Mouse (Mus musculus) embryonic facial prominence, embryonic 12.5 days (tissue): ENCODE measurements at regions not wholly inside any gene's neighbourhood (a gene's known extent, or its start where the extent isn't known, plus 50 kb on each side); places are given as distances from the start of the nearest gene placed in this dataset.

Experiments
- ATAC-seq: fragments of 200-750 bp; cut with Nextera tagmentation; 2 replicates; pipeline ENCODE4 v1.8.0; 2017; ENCODE audit not compliant: insufficient number of reproducible peaks, insufficient read depth, low FRiP score, low TSS enrichment
- H3K27ac ChIP-seq: fragments of 300-500 bp; sonication (generic); 2 replicates; pipeline ENCODE4 v1.5.1; 2016; ENCODE audit warnings: mild to moderate bottlenecking
- H3K27me3 ChIP-seq: fragments of 300-500 bp; sonication (generic); 2 replicates; pipeline ENCODE4 v1.6.1; 2016; ENCODE audit warnings: mild to moderate bottlenecking, moderate library complexity
- H3K36me3 ChIP-seq: fragments of 300-500 bp; sonication (generic); 2 replicates; pipeline ENCODE4 v1.6.1; 2016; ENCODE audit warnings: mild to moderate bottlenecking
- H3K4me1 ChIP-seq: fragments of 300-500 bp; sonication (generic); 2 replicates; pipeline ENCODE4 v1.6.1; 2016
- H3K4me2 ChIP-seq: fragments of 300-500 bp; sonication (generic); replicated peaks from 2 replicates; pipeline ENCODE4 v1.6.1; 2016; ENCODE audit warnings: mild to moderate bottlenecking, moderate library complexity
- H3K4me3 ChIP-seq: fragments of 300-500 bp; sonication (generic); 2 replicates; pipeline ENCODE4 v1.5.1; 2016; ENCODE audit warnings: mild to moderate bottlenecking
- H3K9ac ChIP-seq: fragments of 300-500 bp; sonication (generic); 2 replicates; pipeline ENCODE4 v1.6.1; 2016; ENCODE audit warnings: mild to moderate bottlenecking, moderate library complexity
- H3K9me3 ChIP-seq: fragments of 300-500 bp; sonication (generic); 2 replicates; pipeline ENCODE4 v1.6.1; 2016; ENCODE audit warnings: mild to moderate bottlenecking, moderate library complexity
- WGBS: fragments of 180-500 bp; shearing (Covaris S2); methylation state at CpG from one replicate; pipeline ENCODE4 v1.1.7; 2016; 5-methylcytosine and 5-hydroxymethylcytosine counted together

DNA sequence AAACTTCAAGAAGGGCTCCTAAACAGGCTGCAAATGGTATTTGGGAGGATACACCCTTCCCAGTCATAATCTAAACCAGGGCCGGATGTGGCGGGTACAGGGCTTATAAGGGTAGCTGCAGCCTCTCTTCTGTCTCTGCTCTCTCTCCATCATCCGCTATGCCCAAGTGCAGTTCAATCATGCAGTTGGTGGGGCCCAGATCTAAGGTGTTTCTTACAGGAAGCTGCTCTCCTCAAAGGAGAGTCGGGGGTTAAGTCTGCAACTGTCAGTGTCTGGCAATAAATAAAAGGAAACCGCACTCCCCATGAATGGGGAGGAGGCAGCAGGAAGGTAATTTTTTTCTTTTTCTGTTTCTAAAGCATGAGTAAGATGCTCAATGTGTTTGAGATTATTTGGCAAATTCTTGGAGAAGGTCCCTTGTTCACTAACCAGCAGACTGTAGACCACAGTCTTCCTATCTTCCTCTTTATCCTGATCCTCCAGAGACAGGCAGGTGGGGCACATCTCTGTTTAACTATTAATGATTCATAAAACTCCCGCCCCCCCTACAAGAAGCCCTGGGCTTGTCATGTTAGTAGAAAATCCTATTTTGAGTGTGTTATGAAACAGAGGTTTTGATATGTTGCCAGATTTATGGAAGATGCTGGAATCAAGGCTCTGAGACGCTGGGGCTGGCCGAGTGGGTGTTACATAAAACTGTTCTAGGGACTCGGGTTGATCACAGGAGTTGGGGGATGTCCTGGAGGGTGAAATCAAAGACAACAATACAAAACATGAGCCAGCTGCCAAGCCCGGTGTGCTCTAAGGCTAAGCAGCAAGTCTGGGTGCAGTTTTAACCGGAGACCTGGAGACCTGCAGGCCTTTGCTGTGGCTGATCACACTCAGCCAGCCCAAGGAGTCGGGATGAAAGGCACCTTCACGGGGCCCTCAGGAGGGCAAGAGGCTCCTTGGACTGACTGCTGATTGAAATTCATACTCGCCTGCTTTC, 69.3 kb upstream of the Irf2bp2 start:
- Histone ChIP-seq H3K27me3 (no peaks in the 10 kb centered on the region), H3K4me3 (no peak overlapping the region), H3K4me1 (peaks cover 85% of the 10 kb centered on the region), H3K9ac (no peak overlapping the region), H3K27ac (peak overlapping the region; percentile 95), H3K9me3 (no peaks in the 10 kb centered on the region), H3K4me2 (no peak overlapping the region; the same call in 1 of the 2 replicates), H3K36me3 (no peaks in the 10 kb centered on the region)
- 26% methylated on average over 14 of the region's 14 CpGs for WGBS
- no peak for ATAC-seq

DNA sequence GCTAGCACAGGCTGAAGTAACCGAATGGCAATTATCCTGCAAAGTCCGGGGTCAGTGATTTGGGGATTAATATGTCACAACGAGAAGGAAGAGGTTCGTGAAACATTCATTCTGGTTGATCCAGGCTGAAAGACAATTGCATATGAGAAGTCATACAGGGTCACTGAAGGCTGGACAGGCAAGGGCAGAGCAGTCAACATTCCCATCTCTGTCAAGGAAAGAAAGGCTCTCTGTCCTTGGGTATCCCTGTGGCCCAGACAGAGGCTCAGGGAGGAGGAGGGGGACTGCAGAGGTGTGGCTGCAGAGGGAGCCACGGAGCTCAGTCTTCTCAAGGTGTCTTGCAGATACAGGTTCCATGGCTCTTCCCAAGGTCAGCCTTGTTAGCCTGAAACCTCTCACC, 68.4 kb upstream of the Irf2bp2 start:
- WGBS: 40% methylated on average over 5 of the region's 5 CpGs
- no peak for ATAC-seq

DNA sequence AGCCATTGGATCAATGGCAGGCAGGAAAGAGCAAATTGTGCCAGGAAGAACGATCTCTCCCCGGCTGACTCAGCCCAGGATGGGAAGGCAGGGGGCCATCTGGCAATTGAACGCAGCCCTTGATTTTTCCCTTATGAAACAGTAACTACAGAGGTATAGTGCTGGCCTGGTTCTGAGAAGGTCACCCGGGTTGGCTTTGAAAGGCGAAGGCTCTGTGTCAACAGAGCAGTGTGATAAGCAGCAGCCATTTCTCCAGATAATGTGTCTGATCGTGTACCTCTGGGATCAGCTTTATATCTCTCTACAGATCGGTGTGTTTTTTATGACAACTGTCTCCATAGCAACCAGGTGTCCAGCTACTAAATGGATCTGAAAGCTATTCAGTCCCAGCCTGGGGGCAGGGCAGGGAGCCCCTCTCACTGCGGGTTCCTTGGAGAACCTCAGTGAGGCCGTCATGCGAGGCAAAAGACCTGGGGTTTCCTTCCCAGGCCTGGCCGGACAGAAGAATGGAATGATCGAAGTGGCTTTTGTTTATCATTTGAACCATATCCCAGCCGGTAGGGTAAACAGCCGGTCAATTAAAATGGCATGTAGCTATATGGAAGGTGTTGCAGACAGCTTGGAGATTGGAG, 67.8 kb upstream of the Irf2bp2 start:
- Histone ChIP-seq H3K9ac (no peak overlapping the region), H3K9me3 (no peaks in the 10 kb centered on the region), H3K27ac (peak overlapping the region; percentile 95), H3K27me3 (no peaks in the 10 kb centered on the region), H3K4me1 (peaks cover 71% of the 10 kb centered on the region), H3K4me3 (no peak overlapping the region), H3K4me2 (no peak overlapping the region), H3K36me3 (no peaks in the 10 kb centered on the region)
- WGBS: 36% methylated on average over 14 of the region's 14 CpGs
- ATAC-seq: no peak

More for the DNA sequence above, 68.4 kb upstream of the Irf2bp2 start:
- Histone ChIP-seq H3K4me3 (no peak overlapping the region), H3K27ac (peak overlapping the region; percentile 95), H3K27me3 (no peaks in the 10 kb centered on the region), H3K4me2 (no peak overlapping the region), H3K9me3 (no peaks in the 10 kb centered on the region), H3K9ac (0 out of 2 replicates have a peak overlapping the region, but pooled peaks have one; percentile 27), H3K36me3 (no peaks in the 10 kb centered on the region), H3K4me1 (peaks cover 75% of the 10 kb centered on the region)

DNA sequence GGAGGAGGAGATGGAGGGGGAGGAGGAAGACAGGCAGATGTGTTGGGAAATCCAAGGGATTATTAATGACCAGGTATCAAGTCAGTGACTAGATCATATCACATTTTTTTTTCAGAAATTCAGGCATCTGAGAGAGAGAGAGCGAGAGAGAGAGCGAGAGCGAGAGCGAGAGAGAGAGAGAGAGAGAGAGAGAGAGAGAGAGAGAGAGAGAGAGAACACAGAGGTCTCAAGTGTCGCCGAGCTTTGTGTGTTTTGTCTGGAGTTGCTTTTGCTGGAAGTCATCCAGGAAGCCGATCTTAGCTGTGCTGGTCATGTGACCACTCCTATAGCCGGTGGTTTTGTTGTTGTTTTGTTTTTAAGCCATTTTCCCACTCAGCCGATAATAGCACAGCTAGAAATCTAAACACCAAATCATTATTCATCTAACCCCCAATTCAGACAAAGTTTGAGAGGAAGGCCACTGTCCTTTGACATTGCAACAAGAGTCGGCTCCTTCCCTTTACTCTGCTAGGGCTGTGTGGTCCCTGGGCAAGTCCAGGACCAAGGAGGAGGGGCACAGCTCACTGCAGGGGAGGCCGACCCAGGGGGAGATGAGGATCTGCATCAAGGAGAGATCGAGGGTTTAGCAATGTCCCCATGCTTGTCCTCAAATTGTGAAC, 67.0 kb upstream of the Irf2bp2 start:
- H3K4me3 ChIP-seq: 0 out of 2 replicates have a peak overlapping the region, but pooled peaks have one; percentile 6
- 2% methylated on average over 9 of the region's 12 CpGs for WGBS

DNA sequence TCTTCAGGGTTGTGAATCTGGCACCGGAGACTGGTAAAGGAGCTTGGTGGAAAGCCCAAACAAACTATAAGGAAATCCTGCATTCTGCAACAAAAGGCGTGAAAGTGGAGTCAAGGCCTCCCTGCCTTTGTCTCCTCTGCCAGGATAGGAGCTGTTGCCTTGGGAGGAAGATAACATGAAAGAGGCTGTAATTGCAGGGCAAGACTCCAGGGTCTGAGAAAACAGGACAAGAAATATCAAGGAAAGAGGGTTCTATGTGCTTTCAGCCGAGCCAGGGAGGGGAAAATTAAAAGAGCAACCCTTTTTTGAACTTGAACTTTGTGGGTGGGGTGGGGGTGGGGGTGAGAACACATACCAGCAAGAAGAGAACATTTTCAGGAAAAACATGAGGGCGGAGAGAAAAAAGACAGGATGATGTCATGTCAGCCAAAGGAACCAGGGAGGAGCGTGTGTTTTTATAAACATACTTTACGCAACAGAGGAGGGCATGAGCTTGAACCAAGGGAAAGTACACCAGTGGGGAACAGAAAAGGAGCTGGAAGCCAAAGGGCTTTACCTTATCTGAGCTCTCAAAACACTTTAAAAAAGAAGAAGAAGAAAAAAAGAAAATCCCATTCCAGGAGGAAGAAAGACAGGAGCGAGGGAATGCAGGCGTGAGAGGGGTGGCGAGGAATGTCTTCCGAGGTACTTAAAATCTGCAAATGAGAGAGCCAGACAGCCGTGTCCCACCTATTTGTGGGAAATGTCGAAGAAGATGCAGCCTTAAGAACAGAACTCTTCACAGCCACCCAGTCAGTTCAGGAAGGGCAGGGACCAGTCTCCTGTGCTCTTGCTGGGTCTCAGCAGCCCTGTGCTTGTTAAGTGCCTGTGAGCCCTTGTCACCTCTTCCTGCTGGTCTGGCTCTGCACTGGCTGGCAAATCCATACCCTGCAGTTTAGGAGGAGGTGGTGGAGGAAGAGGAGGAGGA, 66.2 kb upstream of the Irf2bp2 start:
- H3K4me1 ChIP-seq: peaks cover 72% of the 10 kb centered on the region
- no peaks in the 10 kb centered on the region for H3K27me3 ChIP-seq
- H3K36me3 ChIP-seq: no peaks in the 10 kb centered on the region
- WGBS: 42% methylated on average over 12 of the region's 12 CpGs
- no peak overlapping the region for H3K4me3 ChIP-seq
- peak overlapping the region; percentile 95 for H3K27ac ChIP-seq
- H3K9me3 ChIP-seq: no peaks in the 10 kb centered on the region
- ATAC-seq: no peak
- peak overlapping the region; percentile 33; the same call in 1 of the 2 replicates for H3K9ac ChIP-seq
- H3K4me2 ChIP-seq: peak overlapping the region; percentile 42

More for the DNA sequence above, 67.0 kb upstream of the Irf2bp2 start:
- Histone ChIP-seq H3K27me3 (no peaks in the 10 kb centered on the region), H3K27ac (peak overlapping the region; percentile 95), H3K9me3 (no peaks in the 10 kb centered on the region), H3K36me3 (no peaks in the 10 kb centered on the region), H3K9ac (peak overlapping the region; percentile 33; the same call in 1 of the 2 replicates), H3K4me2 (peak overlapping the region; percentile 42), H3K4me1 (peaks cover 72% of the 10 kb centered on the region)
- ATAC-seq: no peak

DNA sequence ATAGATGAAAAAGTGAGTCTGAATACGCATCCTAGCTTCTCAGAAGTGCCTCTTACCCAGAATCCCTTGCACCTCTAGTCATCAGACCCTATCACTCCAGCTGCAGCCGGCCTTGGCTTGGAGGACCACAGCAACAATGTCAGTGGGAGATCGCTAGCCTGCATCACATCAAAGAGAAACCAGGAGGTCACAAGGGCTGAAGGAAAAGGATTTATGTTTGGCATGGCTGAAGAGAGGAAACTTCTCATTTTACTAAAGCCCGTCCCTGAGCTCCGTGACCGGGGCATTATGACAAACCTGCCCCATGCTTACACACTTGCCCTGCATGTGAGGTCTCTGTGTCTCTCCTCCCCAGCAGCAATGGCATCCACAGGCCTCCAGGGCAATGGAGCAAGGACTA, 63.8 kb upstream of the Irf2bp2 start:
- no peak overlapping the region for H3K4me2 ChIP-seq
- no peak overlapping the region for H3K4me3 ChIP-seq
- H3K9me3 ChIP-seq: no peaks in the 10 kb centered on the region
- no peak for ATAC-seq
- H3K9ac ChIP-seq: no peak overlapping the region
- 72% methylated on average over 6 of the region's 6 CpGs for WGBS
- H3K36me3 ChIP-seq: no peaks in the 10 kb centered on the region
- peaks cover 65% of the 10 kb centered on the region for H3K4me1 ChIP-seq
- no peaks in the 10 kb centered on the region for H3K27me3 ChIP-seq
- H3K27ac ChIP-seq: no peak overlapping the region

DNA sequence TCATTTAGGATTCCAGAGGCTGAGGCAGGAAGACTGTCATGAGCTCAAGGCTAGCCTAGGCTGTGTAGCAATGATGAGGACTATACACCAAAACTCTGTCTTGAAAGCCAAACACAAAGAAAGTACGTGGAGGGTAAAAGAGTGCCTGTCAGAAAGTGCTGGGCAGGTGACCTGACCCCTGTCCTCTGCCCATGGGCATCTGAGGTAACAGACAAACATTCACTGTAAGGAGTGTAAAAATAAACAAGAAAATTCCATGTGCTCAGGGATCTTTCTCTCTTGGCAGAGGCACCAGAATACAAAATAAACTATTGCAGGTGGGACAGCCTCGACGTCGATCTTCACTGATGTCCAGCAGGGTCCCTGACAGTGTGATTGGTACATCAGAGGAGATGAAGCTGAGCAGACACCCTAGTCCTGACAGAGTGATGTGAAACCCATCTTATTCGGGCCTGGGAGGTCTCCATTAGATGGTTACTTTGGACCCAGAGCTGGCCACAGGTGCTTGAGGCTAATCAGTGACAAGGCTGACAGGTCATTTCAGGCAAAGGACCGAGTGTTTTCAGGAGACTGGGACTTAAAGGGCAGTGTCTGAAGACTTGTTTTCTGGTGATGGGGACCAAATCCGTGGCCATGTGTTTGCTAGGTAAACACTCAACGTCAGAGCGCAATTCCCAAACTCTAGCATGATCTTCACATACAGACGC, 62.9 kb upstream of the Irf2bp2 start:
- no peak for ATAC-seq
- Histone ChIP-seq H3K4me2 (no peak overlapping the region), H3K4me1 (peaks cover 57% of the 10 kb centered on the region), H3K9me3 (no peaks in the 10 kb centered on the region), H3K4me3 (no peak overlapping the region), H3K36me3 (no peaks in the 10 kb centered on the region), H3K9ac (no peak overlapping the region), H3K27me3 (no peaks in the 10 kb centered on the region), H3K27ac (no peak overlapping the region)
- WGBS: 73% methylated on average over 10 of the region's 10 CpGs

DNA sequence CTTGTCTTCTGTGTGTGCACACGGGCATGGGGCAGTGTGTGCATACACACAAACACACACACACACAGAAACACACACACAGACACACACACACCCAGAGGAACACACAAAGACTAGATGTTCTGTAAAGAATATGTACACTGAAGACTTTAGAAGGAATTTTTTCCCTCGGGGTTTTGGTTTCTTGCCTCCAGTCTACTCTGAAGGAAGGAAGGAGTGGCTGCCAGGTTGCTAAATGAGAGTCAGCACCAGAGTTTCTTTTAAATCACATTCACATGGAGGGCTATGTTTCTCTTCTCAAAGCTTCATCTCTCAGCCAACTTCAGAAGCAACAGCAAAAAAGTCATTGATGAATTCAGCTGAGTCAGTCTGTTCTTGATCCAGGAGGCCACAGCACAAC, 61.8 kb upstream of the Irf2bp2 start:
- Histone ChIP-seq H3K4me2 (no peak overlapping the region), H3K27ac (peak overlapping the region; percentile 41; the same call in 1 of the 2 replicates)

DNA sequence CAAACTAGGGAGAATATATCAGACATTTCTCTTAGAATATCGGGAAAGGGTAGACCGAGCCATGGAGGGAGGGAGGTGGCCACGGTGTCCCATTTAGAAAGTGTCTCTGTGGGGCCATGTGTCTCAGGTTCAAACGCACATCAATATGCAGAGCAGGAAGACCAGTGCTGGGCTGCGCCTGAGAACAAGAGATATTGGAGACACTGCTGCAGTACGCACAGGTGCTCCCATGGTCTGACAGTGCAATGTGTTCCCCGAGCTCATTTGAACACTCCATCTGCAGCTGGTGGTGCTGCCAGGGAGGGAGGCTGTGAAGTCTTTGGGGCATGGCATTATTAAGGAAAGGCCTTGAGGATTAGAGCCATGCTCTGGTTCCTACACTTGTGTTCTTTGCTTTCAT, 60.6 kb upstream of the Irf2bp2 start:
- H3K27ac ChIP-seq: no peak overlapping the region
- no peaks in the 10 kb centered on the region for H3K27me3 ChIP-seq
- no peaks in the 10 kb centered on the region for H3K36me3 ChIP-seq
- ATAC-seq: no peak
- WGBS: 80% methylated on average over 7 of the region's 7 CpGs
- H3K4me3 ChIP-seq: no peak overlapping the region
- peaks cover 33% of the 10 kb centered on the region for H3K4me1 ChIP-seq
- H3K9ac ChIP-seq: no peak overlapping the region
- H3K4me2 ChIP-seq: no peak overlapping the region
- no peaks in the 10 kb centered on the region for H3K9me3 ChIP-seq

More for the DNA sequence above, 61.8 kb upstream of the Irf2bp2 start:
- Histone ChIP-seq H3K9ac (no peak overlapping the region), H3K9me3 (no peaks in the 10 kb centered on the region), H3K27me3 (no peaks in the 10 kb centered on the region), H3K4me3 (no peak overlapping the region), H3K4me1 (peaks cover 45% of the 10 kb centered on the region), H3K36me3 (no peaks in the 10 kb centered on the region)
- whole genome bisulfite sequencing: 42% methylated on average over 2 of the region's 2 CpGs
- no peak for ATAC-seq

DNA sequence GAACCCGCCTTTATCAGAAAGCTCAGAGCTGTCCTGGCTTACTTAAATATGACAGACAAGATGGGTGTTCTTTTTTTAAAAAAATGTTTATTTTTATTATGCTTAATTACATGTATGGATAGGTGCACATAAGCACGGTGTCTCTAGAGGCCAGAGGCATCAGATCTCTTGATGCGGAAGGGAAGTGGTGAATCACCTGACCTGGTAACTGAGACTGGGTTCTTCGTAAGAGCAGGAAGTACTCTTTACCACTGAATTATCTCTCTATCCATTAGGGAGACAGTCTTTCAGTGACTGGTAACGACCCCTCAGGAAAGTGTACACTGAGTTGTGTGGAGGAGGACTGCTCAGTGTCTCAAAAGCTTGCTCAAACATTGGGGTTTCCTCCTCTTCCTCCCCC, 58.4 kb upstream of the Irf2bp2 start:
- Histone ChIP-seq H3K4me3 (no peak overlapping the region), H3K9me3 (no peaks in the 10 kb centered on the region), H3K4me1 (peaks cover 33% of the 10 kb centered on the region), H3K4me2 (no peak overlapping the region), H3K27ac (no peak overlapping the region), H3K36me3 (no peaks in the 10 kb centered on the region), H3K9ac (no peak overlapping the region), H3K27me3 (no peaks in the 10 kb centered on the region)
- 72% methylated on average over 5 of the region's 5 CpGs for WGBS
- no peak for ATAC-seq
